Mouse (Mus musculus) central nervous system, embryonic 14 days (tissue): ENCODE data around the gene Sult6b2. TPM values are rescaled to one million over a fixed set of nuclear protein-coding genes. Genes with fewer than 3 reads are reported as not detected.

Experiments used
- polyA plus RNA-seq: library from polyadenylated mRNA; depleted of rRNA; stranded (reverse); fragments of >200 nt; gene quantifications from 2 replicates; pipeline ENCODE4 v1.2.3, GENCODE M21; 2012; rRNA removed

The Sult6b2 gene
- polyA plus RNA-seq: 0.24 and 0.26 TPM in 2 replicates

DNA sequence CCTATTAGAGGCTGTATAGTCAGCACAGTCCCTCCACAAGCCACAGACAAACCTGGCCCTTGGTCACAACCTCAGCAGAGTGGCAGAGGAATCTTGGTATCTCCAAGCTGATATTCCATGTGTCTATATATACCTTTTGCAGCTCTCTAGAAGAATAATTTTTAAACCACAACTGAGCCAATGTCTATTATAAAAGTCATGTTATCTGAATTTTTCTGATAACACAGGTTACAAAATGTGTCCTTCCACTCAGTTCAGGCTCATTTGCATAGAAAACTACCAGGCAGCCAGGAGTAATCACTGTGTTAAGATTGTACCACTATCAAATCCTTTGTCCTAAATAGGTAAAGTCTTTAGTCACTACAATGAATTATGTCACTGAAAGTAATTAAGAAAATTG is at the start of gene Sult6b2:
Gene Sult6b2, minus strand, starts transcription at position 101 of the 400 bp plus-strand sequence.

DNA sequence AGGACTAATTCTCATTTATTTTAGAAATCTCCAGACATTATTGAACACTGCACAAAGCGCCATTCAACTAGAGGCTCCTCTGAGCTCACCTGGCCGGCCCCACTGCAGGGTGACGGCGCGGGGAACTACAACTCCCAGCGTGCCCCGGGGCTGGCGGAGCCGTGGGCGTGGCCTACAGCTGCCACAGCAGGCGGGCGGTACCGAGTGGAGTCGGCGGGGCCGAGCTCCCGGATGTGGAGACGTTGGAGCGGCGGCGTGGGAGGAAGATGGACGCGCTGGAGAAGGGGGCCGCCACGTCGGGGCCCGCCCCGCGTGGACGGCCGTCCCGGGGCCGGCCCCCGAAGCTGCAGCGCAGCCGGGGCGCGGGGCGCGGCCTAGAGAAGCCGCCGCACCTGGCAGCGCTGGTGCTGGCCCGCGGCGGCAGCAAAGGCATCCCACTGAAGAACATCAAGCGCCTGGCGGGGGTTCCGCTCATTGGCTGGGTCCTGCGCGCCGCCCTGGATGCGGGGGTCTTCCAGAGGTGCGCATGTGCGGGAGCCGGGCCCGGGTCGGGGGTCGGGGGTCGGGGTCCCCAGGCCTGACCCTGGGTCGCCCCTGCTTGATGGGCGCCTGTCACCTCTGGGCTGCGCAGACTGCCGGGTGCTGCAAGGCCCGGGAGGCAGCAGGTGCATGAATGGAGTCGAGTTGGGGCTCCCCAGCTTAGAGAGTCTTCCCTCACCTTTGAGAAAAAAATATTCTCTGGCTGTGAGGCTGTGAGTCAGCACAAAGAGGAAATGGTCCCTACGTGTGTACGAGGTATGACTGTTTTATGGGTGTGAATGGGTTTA is 47.6 kb downstream of the Sult6b2 start, which contains the start of gene Cmas:
Gene Cmas, plus strand, starts transcription at position 180 of the 827 bp plus-strand sequence.

Other genes starting within 250 kb of the Sult6b2 start
- 9.1 and 9.5 TPM in 2 replicates for gene Kcnj8, start 232.9 kb downstream of the Sult6b2 start, polyA plus RNA-seq
- gene Abcc9, start 102.2 kb downstream of the Sult6b2 start, polyA plus RNA-seq: 5.7 and 6.5 TPM in 2 replicates
- 115 and 116 TPM in 2 replicates for gene Cmas, start 47.8 kb downstream of the Sult6b2 start, polyA plus RNA-seq
- 12.3 TPM in 2 replicates for gene St8sia1, start 159.9 kb upstream of the Sult6b2 start, polyA plus RNA-seq